Mouse (Mus musculus): ENCODE measurements at regions not wholly inside any gene's neighbourhood (a gene's known extent, or its start where the extent isn't known, plus 50 kb on each side); places are given as distances from the start of the nearest gene placed in this dataset.

DNA sequence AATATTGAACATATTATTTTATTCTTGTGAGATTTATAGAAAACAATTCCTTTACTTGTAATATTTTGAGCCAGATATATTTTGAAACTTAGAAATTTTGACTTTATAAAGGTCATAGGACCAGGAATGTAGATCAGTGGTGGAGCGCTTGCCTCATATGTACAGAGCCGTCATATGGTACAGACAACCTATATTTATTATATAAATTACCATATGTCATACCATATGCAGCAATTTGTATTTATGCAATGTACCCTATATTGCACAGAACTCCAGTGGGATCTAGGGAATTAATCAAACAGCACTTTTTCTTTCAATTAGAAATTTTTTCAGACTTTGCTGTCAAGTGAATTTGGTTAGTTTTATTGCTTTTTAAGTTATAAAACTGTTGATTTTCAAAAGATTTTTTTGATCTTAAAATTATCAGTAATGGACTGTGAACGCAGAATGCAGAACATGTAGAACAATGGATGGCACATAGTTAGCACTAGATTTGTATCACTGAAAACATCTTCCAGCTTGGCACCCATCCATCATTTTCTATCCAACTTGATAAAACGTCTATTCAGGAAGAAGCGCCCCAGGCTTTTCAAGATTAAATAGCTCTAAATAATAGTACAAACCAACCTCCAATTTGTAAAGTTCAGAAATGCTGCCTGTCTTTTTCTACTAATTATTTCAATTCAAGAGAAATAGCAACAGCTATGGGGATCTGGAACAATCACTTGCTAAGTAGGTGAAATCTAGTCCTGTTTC, 442.3 kb upstream of the Nr2f1 start:
- WGBS: 52% methylated on average over 5 of the region's 5 CpGs
- Histone ChIP-seq H3K9ac (replicated peaks; ENCODE audit: low read length) (no peak overlapping the region), H3K36me3 (ENCODE audit: insufficient read depth, low read length) (no peaks in the 10 kb centered on the region), H3K4me2 (ENCODE audit: low read depth, low read length) (no peak overlapping the region), H3K4me3 (ENCODE audit: low read length) (no peak overlapping the region), H3K27ac (no peak overlapping the region), H3K9me3 (ENCODE audit: low read length) (no peaks in the 10 kb centered on the region), H3K27me3 (ENCODE audit: insufficient read depth, low read length) (no peaks in the 10 kb centered on the region), H3K4me1 (ENCODE audit: insufficient read depth, low read length) (no peaks in the 10 kb centered on the region)
- ATAC-seq (no peak), DNase-seq (ENCODE audit: low spot score) (no peak)
- no peak for TF ChIP-seq CTCF (IDR thresholded peaks at IDR 0.05; ENCODE audit: low read depth)

DNA sequence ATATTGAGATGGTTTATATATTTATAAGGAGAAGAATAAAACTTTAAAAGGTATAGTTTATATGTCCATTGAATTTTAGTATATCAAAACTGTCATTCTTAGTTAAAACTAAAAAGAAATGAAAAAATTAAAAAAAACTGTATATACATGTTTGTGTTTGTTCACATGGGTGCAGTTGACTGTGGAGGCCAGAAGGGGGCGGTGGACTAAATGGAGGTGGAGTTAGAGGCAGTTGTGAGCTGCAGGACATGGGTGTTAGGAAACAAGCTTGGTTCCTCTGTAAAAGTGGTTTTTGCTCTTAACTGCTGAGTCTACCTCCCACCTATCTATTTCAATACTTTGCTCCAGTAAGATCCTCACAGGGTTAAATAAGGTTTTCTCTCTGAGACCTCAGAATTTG, 440.8 kb upstream of the Nr2f1 start:
- WGBS: 95% methylated on average over 1 of the region's 1 CpGs
- Histone ChIP-seq H3K27ac (no peak overlapping the region), H3K36me3 (ENCODE audit: insufficient read depth, low read length) (no peaks in the 10 kb centered on the region), H3K9ac (replicated peaks; ENCODE audit: low read length) (no peak overlapping the region), H3K9me3 (ENCODE audit: low read length) (no peaks in the 10 kb centered on the region), H3K4me3 (ENCODE audit: low read length) (no peak overlapping the region), H3K4me2 (ENCODE audit: low read depth, low read length) (no peak overlapping the region), H3K27me3 (ENCODE audit: insufficient read depth, low read length) (no peaks in the 10 kb centered on the region), H3K4me1 (ENCODE audit: insufficient read depth, low read length) (no peaks in the 10 kb centered on the region)
- ATAC-seq (no peak), DNase-seq (ENCODE audit: low spot score) (no peak)
- TF ChIP-seq CTCF (IDR thresholded peaks at IDR 0.05; ENCODE audit: low read depth): no peak

DNA sequence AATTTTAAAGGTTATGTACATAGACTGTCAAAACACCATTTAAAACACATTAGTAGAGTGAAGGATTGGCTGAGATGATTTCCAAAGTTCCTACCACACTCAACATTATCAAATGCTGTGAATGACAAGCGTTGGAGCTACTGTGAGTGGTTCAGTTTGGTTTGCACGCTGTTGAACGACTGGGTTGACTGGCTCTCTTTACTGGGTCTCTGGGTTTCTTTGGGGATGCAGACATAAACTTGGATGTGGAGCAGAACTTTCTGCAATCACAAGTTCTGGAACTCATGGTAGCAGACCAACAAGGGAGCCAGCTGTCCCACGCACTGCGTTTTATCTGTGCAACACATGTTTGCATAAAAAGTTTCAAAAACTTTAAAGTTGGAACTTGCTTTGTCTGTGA, 438.9 kb upstream of the Nr2f1 start:
- TF ChIP-seq CTCF (IDR thresholded peaks at IDR 0.05; ENCODE audit: low read depth): no peak
- ATAC-seq (no peak), DNase-seq (ENCODE audit: low spot score) (no peak)
- H3K9me3 ChIP-seq (ENCODE audit: low read length): no peaks in the 10 kb centered on the region
- H3K9ac ChIP-seq (replicated peaks; ENCODE audit: low read length): no peak overlapping the region
- H3K4me2 ChIP-seq (ENCODE audit: low read depth, low read length): no peak overlapping the region
- no peaks in the 10 kb centered on the region for H3K27me3 ChIP-seq (ENCODE audit: insufficient read depth, low read length)
- H3K27ac ChIP-seq: no peak overlapping the region
- no peak overlapping the region for H3K4me3 ChIP-seq (ENCODE audit: low read length)
- 92% methylated on average over 5 of the region's 5 CpGs for WGBS
- H3K4me1 ChIP-seq (ENCODE audit: insufficient read depth, low read length): no peaks in the 10 kb centered on the region
- H3K36me3 ChIP-seq (ENCODE audit: insufficient read depth, low read length): no peaks in the 10 kb centered on the region

DNA sequence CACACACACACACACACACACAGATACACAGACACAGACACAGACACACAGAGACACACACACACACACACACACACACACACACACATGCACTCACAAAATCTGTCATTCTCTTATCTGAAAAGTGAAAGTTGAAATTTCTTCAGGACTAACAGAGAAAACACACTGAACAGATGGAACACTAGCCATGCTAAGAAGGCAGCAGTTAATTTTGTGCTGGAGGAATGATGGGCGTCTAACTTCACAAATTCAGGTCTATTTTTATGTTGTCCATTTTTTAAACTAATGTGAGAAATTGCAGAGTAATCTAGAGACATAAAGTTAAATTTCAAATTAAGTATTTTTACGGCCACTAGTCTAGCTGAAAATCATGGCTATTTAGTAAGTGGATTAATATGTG, 432.1 kb upstream of the Nr2f1 start:
- 96% methylated on average over 2 of the region's 2 CpGs for WGBS
- Histone ChIP-seq H3K4me3 (ENCODE audit: low read length) (no peak overlapping the region), H3K9me3 (ENCODE audit: low read length) (no peaks in the 10 kb centered on the region), H3K27me3 (ENCODE audit: insufficient read depth, low read length) (no peaks in the 10 kb centered on the region), H3K9ac (replicated peaks; ENCODE audit: low read length) (no peak overlapping the region), H3K27ac (no peak overlapping the region), H3K36me3 (ENCODE audit: insufficient read depth, low read length) (no peaks in the 10 kb centered on the region), H3K4me2 (ENCODE audit: low read depth, low read length) (no peak overlapping the region), H3K4me1 (ENCODE audit: insufficient read depth, low read length) (peaks cover 3% of the 10 kb centered on the region; the same call in 1 of the 2 replicates)
- ATAC-seq (no peak), DNase-seq (ENCODE audit: low spot score) (no peak)
- TF ChIP-seq CTCF (IDR thresholded peaks at IDR 0.05; ENCODE audit: low read depth): no peak

DNA sequence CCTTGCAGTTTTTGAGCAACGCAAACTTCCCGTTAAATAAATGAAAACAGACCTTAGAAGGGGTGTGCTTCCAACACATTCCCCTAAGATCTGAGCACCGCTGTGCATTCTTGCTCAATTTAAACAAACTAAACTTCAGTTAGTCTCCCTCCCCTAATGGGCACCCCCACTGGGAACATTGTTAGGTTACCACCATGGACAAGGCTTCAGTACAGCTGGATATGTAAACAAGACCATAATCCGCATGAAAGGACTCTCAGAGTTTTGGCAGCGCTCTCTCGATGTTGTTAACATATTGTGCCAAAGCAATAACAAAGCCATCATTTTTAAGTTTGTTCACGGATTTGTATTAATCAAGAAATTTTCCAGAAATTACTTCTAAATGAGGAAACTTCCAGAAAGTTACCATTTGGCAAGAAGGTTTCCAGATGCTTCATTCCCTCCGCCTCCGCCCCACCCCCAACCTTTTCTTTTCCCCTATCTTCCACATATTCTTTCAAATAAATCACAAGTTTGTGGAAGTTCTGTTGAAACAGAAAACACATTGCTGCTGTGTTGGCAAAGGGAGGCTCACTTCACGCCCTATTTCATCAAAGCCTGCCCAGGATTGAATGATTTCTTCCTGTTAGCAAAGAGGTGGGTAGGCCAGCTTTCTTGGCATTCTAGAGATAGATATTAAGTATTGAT, 429.6 kb upstream of the Nr2f1 start:
- ATAC-seq: peak; percentile 45; the same call in 1 of the 2 replicates
- H3K27me3 ChIP-seq (ENCODE audit: insufficient read depth, low read length): no peaks in the 10 kb centered on the region
- 24% methylated on average over 10 of the region's 10 CpGs for WGBS

DNA sequence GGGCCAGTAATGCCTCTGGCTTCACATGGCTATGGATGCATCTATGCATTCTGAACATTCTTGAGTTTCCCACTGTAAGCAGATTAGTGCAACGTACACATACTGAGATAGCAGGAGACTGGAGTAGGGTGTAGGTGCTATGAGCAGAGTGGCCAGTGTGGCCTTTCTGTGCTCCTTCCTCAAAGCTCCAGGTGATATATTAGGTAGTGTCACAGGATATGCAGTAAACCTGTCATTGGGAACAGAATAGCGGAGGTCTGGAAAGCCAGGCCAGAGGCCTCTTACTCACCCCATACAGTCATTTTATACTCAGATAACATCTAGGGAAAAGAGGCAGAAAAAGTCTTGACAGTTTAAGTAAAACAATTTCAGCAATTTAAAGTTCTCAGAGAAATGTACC, 424.1 kb upstream of the Nr2f1 start:
- Histone ChIP-seq H3K27ac (no peak overlapping the region), H3K36me3 (ENCODE audit: insufficient read depth, low read length) (no peaks in the 10 kb centered on the region), H3K27me3 (ENCODE audit: insufficient read depth, low read length) (no peaks in the 10 kb centered on the region), H3K4me3 (ENCODE audit: low read length) (no peak overlapping the region), H3K9ac (replicated peaks; ENCODE audit: low read length) (no peak overlapping the region), H3K4me2 (ENCODE audit: low read depth, low read length) (no peak overlapping the region), H3K9me3 (ENCODE audit: low read length) (no peaks in the 10 kb centered on the region), H3K4me1 (ENCODE audit: insufficient read depth, low read length) (no peaks in the 10 kb centered on the region)
- WGBS: 94% methylated on average over 2 of the region's 2 CpGs
- DNase-seq (ENCODE audit: low spot score): no peak
- TF ChIP-seq CTCF (IDR thresholded peaks at IDR 0.05; ENCODE audit: low read depth): no peak
- no peak for ATAC-seq

More for the DNA sequence above, 429.6 kb upstream of the Nr2f1 start:
- DNase-seq (ENCODE audit: low spot score): peak; percentile 61
- no peak for TF ChIP-seq CTCF (IDR thresholded peaks at IDR 0.05; ENCODE audit: low read depth)
- Histone ChIP-seq H3K27ac (no peak overlapping the region), H3K4me3 (ENCODE audit: low read length) (no peak overlapping the region), H3K4me2 (ENCODE audit: low read depth, low read length) (no peak overlapping the region), H3K9me3 (ENCODE audit: low read length) (no peaks in the 10 kb centered on the region), H3K36me3 (ENCODE audit: insufficient read depth, low read length) (no peaks in the 10 kb centered on the region), H3K4me1 (ENCODE audit: insufficient read depth, low read length) (peaks cover 3% of the 10 kb centered on the region; the same call in 1 of the 2 replicates), H3K9ac (replicated peaks; ENCODE audit: low read length) (no peak overlapping the region)

DNA sequence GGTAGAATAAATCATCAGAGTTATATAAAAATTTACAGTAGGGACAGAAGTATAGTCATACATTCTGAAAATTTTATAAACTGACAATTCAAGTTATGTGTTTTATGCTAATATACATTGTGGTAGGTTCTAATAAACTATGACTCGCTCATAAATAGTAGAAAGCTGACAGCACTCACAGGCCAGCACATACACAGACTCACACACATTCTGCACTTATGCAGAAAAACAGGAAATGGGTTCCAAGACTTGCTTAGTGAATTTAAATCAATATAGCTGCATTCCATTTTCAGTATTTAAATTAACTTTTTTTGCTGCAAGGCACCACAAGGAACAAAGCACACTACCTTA, 403.3 kb upstream of the Nr2f1 start:
- TF ChIP-seq CTCF (IDR thresholded peaks at IDR 0.05; ENCODE audit: low read depth): no peak
- no peaks in the 10 kb centered on the region for H3K27me3 ChIP-seq (ENCODE audit: insufficient read depth, low read length)
- H3K4me3 ChIP-seq (ENCODE audit: low read length): no peak overlapping the region
- DNase-seq (ENCODE audit: low spot score) (no peak), ATAC-seq (0 out of 2 replicates have a peak, but pooled peaks have one; percentile 21)
- no peak overlapping the region for H3K27ac ChIP-seq
- H3K4me1 ChIP-seq (ENCODE audit: insufficient read depth, low read length): no peaks in the 10 kb centered on the region
- no peaks in the 10 kb centered on the region for H3K9me3 ChIP-seq (ENCODE audit: low read length)
- no peak overlapping the region for H3K9ac ChIP-seq (replicated peaks; ENCODE audit: low read length)
- H3K4me2 ChIP-seq (ENCODE audit: low read depth, low read length): no peak overlapping the region
- H3K36me3 ChIP-seq (ENCODE audit: insufficient read depth, low read length): no peaks in the 10 kb centered on the region
- 87% methylated on average over 1 of the region's 1 CpGs for WGBS

Measured in hindbrain, postnatal 0 days (tissue).